Mouse (Mus musculus) midbrain, embryonic 10.5 days (tissue): Measurements from ENCODE around the gene Slc20a1. TPM values are rescaled to one million over a fixed set of nuclear protein-coding genes. Genes with fewer than 3 reads are reported as not detected.

Source experiments
- DNase-seq: peaks from one replicate; pipeline ENCODE4 v3.0.0-alpha.2; 2017; ENCODE audit warnings: low spot score
- H3K27ac ChIP-seq: fragments of 300-500 bp; sonication (generic); replicated peaks from 2 replicates; pipeline ENCODE4 v1.5.1; 2016; ENCODE audit warnings: mild to moderate bottlenecking
- H3K27me3 ChIP-seq: fragments of 300-500 bp; sonication (generic); 2 replicates; pipeline ENCODE4 v1.6.1; 2016; ENCODE audit warnings: low read depth, mild to moderate bottlenecking; ENCODE audit not compliant: poor library complexity, severe bottlenecking
- H3K36me3 ChIP-seq: fragments of 300-500 bp; sonication (generic); 2 replicates; pipeline ENCODE4 v1.6.1; 2016; ENCODE audit warnings: mild to moderate bottlenecking, moderate library complexity
- H3K4me1 ChIP-seq: fragments of 300-500 bp; sonication (generic); 2 replicates; pipeline ENCODE4 v1.6.1; 2016
- H3K4me3 ChIP-seq: fragments of 300-500 bp; sonication (generic); 2 replicates; pipeline ENCODE4 v1.5.1; 2016; ENCODE audit warnings: mild to moderate bottlenecking, moderate library complexity
- H3K9me3 ChIP-seq: fragments of 300-500 bp; sonication (generic); replicated peaks from 2 replicates; pipeline ENCODE4 v1.6.1; 2016; ENCODE audit warnings: mild to moderate bottlenecking
- WGBS: fragments of 180-500 bp; shearing (Covaris S2); methylation state at CpG from one replicate; pipeline ENCODE4 v1.1.7; 2016; 5-methylcytosine and 5-hydroxymethylcytosine counted together
- polyA plus RNA-seq: library from polyadenylated mRNA; unstranded; fragments of >200 nt; fragmentation: Nextera tagmentation; extraction: Ambion mirVana; gene quantifications from 2 replicates; pipeline ENCODE4 v1.2.1, GENCODE M21; 2016

Gene Slc20a1
- polyA plus RNA-seq, 1 experiment from 2014 or later = 55.6 TPM

DNA sequence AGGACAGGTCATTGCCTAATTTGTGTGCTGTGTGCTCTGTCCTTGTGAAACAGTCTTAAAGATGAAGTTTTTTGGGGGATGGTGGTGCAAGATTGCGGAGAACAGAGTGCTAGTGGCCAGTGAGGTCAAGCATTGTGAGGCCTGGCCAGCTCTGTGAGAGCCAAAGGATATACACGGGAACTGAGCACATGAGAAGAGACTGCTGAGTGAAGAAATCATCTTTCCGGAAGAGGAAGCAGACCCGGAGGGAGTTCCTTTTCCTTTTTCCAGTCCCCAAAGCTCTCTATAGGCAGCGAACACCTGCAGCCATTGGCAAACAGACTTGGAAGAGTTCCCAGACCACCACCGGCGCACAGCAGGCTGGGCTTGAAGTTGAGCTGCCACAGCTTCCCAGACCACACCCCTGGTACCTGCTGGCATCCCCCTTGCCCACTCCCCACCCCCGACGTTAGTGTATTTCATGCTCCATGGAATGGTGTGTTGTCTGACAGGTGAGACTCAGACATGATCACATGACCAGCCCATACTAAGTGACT is 22.6 kb downstream of the Slc20a1 start:
- no peaks in the 10 kb centered on the region for H3K9me3 ChIP-seq
- no peaks in the 10 kb centered on the region for H3K27me3 ChIP-seq
- H3K36me3 ChIP-seq = no peaks in the 10 kb centered on the region
- DNase-seq = no peak
- WGBS = 85% methylated on average over 9 of the region's 9 CpGs
- no peak overlapping the region for H3K27ac ChIP-seq
- H3K4me1 ChIP-seq = no peaks in the 10 kb centered on the region
- H3K4me3 ChIP-seq = no peak overlapping the region

DNA sequence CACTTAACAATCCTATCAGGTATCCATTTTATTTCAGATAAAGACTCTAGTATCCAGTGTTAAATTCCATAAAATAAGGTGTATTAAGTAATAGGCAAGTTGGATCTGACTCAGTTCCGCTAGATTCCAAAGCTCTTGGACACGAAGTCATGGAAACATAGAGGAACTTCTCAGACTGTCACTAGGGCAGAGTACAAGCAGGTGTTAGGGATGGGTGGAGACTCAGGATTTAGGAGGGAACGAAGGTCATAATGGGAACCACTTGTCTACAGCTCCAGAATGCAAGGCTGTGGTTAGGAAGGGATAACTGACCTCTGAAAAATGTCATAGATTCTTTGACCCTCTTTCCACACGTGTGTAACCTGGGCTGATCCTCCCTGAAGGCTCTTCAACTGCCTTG is 25.6 kb downstream of the Slc20a1 start:
- 83% methylated on average over 4 of the region's 4 CpGs for WGBS
- H3K27me3 ChIP-seq = no peaks in the 10 kb centered on the region
- no peaks in the 10 kb centered on the region for H3K36me3 ChIP-seq
- no peaks in the 10 kb centered on the region for H3K9me3 ChIP-seq
- no peak overlapping the region for H3K27ac ChIP-seq
- no peak overlapping the region for H3K4me3 ChIP-seq
- peaks cover 4% of the 10 kb centered on the region; the same call in 1 of the 2 replicates for H3K4me1 ChIP-seq
- DNase-seq = no peak

DNA sequence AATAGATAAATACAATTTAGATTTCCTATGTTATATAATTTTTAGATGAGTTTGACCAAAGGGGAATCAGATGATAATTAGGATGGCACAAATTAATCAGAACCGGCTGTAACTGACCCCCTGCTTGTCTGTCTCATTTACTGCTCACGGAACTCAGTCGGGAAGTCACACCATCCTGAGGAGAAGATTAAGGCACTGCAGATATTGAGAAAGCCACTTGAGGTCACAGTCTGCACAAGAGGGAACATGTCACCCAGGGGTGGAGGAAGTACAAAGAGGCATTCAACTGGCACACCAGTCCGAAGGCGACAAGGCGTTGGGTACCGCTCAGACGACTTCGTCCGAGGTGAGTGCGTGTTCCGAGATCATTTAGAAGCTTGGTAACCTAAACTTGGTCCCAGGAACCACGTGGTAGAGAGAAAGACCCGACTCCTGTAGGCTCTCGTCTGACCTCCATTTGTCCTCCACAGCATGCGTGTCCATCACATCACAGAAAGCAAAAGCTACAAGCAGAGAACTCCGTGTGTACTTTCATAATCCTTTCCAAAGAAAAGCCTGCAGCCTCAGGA is 26.8 kb downstream of the Slc20a1 start:
- H3K36me3 ChIP-seq = no peaks in the 10 kb centered on the region
- WGBS = 88% methylated on average over 17 of the region's 17 CpGs
- peaks cover 4% of the 10 kb centered on the region; the same call in 1 of the 2 replicates for H3K4me1 ChIP-seq
- no peak overlapping the region for H3K4me3 ChIP-seq
- no peaks in the 10 kb centered on the region for H3K27me3 ChIP-seq
- no peak overlapping the region for H3K27ac ChIP-seq
- H3K9me3 ChIP-seq = no peaks in the 10 kb centered on the region
- no peak for DNase-seq

DNA sequence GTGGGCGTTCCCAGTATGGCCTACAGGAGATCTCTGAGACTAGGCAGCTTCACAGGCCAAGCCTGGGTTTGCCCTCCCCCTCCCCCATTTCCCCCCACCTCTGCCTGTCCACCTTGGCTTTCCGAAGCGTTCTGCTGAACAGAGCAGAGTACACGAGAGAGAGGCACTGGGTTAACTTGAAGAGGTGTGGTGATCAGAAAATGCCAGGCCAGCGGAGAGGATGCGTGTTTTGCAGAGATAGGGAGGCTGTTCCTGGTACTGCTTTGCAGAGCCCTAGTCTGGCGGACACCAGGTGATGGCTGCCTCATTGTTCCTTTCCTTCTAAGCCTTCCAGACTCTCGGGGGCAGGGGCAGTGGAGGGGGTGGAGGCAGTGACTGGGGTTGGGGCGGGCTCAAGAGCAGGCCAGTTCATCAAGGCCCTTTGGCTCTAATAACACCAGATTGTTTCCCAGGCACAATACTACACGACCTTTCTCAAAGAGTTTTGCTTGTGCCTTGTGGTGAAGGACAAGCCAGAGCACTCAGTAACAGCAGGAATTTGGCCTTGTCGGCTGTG is 27.8 kb downstream of the Slc20a1 start:
- H3K36me3 ChIP-seq = no peaks in the 10 kb centered on the region
- no peak for DNase-seq
- 70% methylated on average over 11 of the region's 11 CpGs for WGBS
- no peaks in the 10 kb centered on the region for H3K9me3 ChIP-seq
- peak overlapping the region; percentile 63; the same call in 1 of the 2 replicates for H3K27ac ChIP-seq
- no peak overlapping the region for H3K4me3 ChIP-seq
- no peaks in the 10 kb centered on the region for H3K27me3 ChIP-seq
- peaks cover 4% of the 10 kb centered on the region; the same call in 1 of the 2 replicates for H3K4me1 ChIP-seq

DNA sequence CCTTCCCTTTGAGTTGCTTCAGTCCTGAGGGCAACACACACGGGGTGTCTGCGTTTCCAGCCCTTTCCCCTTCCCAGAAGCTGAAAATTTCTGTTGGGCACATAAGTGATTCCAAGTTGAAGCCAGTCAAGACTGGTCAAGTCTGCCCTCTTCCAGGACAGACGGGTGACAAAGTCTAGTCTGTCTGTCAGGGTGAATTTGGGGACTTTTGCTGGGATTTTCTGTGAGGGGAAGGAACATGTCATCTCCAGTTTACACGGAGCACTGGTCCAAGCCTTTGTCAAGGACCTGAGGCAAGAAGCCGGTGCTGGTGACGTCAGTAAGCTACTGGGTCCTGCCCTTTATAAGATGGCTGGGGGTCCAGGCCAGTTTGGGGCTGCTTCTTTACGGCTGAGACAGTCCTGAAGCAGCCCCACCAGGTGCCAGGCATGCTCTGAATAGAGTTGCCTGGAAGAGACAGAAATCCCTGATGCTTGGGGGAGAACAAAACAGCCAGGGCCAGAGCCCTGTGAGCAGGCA is 28.5 kb downstream of the Slc20a1 start:
- peak overlapping the region; percentile 63 for H3K27ac ChIP-seq
- 76% methylated on average over 7 of the region's 7 CpGs for WGBS
- no peak for DNase-seq

DNA sequence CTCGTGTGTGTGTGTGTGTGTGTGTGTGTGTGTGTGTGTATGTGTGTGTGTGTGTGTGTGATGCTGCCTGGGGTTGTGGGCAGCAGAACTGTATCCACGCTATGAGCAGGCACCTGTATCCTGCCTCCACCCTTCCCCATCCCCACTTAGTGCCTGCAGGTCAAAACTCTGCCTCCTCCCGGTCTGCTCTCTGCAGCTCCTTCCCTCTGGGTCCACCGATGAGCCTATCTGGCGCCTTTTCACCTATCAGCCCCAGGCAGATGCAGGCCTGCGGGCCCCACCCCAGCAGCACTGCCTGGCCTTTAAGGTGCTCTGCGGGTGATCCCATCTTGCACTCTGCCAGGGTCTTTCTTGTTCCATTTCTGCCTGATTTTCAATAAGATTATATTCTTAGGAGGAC is 29.1 kb downstream of the Slc20a1 start:
- H3K27ac ChIP-seq = no peak overlapping the region
- no peaks in the 10 kb centered on the region for H3K27me3 ChIP-seq
- H3K4me1 ChIP-seq = peaks cover 4% of the 10 kb centered on the region; the same call in 1 of the 2 replicates
- 79% methylated on average over 6 of the region's 7 CpGs for WGBS
- DNase-seq = no peak
- no peaks in the 10 kb centered on the region for H3K36me3 ChIP-seq
- no peak overlapping the region for H3K4me3 ChIP-seq
- H3K9me3 ChIP-seq = no peaks in the 10 kb centered on the region

More for the DNA sequence above, 28.5 kb downstream of the Slc20a1 start:
- H3K9me3 ChIP-seq = no peaks in the 10 kb centered on the region
- no peak overlapping the region for H3K4me3 ChIP-seq
- no peaks in the 10 kb centered on the region for H3K36me3 ChIP-seq
- H3K27me3 ChIP-seq = no peaks in the 10 kb centered on the region
- H3K4me1 ChIP-seq = peaks cover 4% of the 10 kb centered on the region; the same call in 1 of the 2 replicates

DNA sequence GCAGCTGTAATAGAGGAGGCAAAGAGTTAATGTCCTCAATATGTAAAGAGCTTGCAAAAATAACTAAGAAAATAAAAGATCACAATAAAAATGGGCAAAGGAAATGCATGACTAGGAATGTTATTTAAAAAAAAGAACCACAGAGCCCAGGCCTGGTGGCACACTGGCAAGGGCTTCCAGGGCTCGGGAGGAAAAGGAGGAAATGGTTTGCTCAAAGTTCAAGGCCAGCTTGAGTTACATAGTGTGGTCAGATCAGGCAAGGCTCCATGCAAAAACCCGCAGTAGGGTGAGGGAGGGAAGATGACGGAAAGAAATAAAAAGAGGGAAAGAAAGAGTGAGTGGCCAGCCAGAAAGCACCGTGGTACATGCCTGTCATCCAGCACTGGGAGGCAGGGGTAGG is 30.0 kb downstream of the Slc20a1 start:
- Histone ChIP-seq H3K9me3 (no peaks in the 10 kb centered on the region), H3K27me3 (no peaks in the 10 kb centered on the region), H3K27ac (no peak overlapping the region), H3K36me3 (no peaks in the 10 kb centered on the region), H3K4me3 (no peak overlapping the region), H3K4me1 (peaks cover 4% of the 10 kb centered on the region; the same call in 1 of the 2 replicates)
- WGBS = 84% methylated on average over 4 of the region's 4 CpGs
- no peak for DNase-seq

DNA sequence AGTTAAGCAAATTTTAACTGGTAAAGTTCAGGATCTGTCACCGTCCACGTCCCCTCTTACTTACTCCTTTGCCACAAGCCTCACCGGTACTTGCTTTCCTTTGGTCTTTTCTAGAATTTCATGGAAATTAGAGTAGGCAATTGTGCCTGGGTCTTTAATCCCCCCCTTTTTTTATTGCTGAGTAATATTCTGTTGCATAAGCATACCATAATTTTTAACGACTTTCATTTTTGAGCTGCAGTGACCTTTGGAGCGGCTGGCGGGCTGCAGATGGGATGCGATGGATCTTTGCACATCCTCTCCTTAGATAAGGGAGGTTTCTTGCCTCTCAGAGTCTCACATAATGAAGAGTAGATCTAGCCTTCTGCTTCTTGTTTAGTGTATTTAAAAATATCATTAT is 30.8 kb downstream of the Slc20a1 start:
- H3K4me1 ChIP-seq = peaks cover 4% of the 10 kb centered on the region; the same call in 1 of the 2 replicates
- no peak for DNase-seq
- no peaks in the 10 kb centered on the region for H3K9me3 ChIP-seq

DNA sequence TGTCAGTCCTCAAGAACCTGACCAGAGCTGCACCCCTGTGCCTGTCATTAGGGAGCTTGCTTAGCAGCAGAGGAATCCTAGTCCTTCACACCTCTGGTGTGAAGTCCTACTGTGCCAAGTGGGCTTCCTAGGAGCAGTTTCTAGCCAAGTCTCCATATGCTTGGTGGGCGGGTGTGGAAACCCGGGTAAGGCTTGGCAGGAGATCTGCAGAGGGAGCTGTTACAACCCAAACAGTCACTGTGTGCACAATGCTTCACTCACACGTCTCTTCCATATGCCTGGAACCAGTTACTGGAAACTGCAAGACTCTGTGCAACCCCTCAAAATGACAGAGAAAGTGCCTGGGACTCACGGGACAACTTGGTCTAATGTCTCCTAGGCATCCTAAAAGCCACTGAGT is 33.5 kb downstream of the Slc20a1 start:
- DNase-seq = no peak
- Histone ChIP-seq H3K36me3 (no peaks in the 10 kb centered on the region), H3K27me3 (no peaks in the 10 kb centered on the region), H3K4me3 (no peak overlapping the region), H3K27ac (no peak overlapping the region), H3K4me1 (no peaks in the 10 kb centered on the region), H3K9me3 (no peaks in the 10 kb centered on the region)
- WGBS = 71% methylated on average over 4 of the region's 4 CpGs

More for the DNA sequence above, 30.8 kb downstream of the Slc20a1 start:
- H3K4me3 ChIP-seq = no peak overlapping the region
- no peaks in the 10 kb centered on the region for H3K36me3 ChIP-seq
- no peak overlapping the region for H3K27ac ChIP-seq
- WGBS = 95% methylated on average over 7 of the region's 7 CpGs
- no peaks in the 10 kb centered on the region for H3K27me3 ChIP-seq

DNA sequence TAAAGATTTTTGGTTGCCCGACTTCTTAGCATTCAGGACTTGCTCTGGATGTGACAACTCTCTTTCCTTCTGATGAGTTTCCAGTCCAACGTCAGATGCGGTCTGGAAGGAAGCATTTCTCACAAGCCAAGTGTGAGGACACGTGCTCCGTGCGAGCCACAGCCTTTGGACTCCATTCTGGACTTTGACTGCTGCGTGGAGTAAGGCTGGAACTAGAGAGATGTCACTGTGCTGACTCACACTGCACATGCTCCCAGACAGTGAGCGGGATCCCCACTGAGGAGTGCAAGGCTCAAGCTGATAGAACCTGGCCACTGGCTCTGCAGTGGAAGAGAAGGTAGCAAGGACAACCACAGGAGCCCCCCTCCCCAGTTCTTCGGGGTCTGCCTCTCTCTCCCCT is 33.9 kb downstream of the Slc20a1 start:
- WGBS = 84% methylated on average over 9 of the region's 9 CpGs
- Histone ChIP-seq H3K4me3 (no peak overlapping the region), H3K36me3 (no peaks in the 10 kb centered on the region), H3K27me3 (no peaks in the 10 kb centered on the region), H3K4me1 (no peaks in the 10 kb centered on the region), H3K27ac (peak overlapping the region; percentile 42), H3K9me3 (no peaks in the 10 kb centered on the region)
- no peak for DNase-seq

DNA sequence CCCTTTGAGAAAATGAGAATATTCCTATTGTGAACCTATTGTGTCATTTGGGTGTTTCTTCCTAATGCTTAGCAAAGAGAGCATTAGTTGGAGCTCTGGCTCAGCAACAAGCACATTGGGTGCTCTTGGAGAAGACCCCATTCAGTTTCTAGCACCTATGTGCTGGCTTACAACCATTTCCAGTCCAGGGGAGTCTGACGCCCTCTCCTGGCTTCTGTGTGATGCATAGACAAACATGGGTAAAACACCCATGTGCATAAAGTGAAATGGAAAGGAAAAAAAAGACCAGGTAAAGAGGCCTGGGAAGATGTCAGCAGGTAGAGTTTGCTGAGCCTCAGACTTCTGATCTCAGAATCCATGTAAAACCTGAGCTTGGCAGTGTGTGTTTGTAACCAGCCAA is 34.7 kb downstream of the Slc20a1 start:
- H3K36me3 ChIP-seq = no peaks in the 10 kb centered on the region
- H3K9me3 ChIP-seq = no peaks in the 10 kb centered on the region
- no peak overlapping the region for H3K4me3 ChIP-seq
- 83% methylated on average over 1 of the region's 1 CpGs for WGBS
- no peaks in the 10 kb centered on the region for H3K4me1 ChIP-seq
- no peak for DNase-seq
- H3K27ac ChIP-seq = no peak overlapping the region; the same call in 1 of the 2 replicates
- no peaks in the 10 kb centered on the region for H3K27me3 ChIP-seq

DNA sequence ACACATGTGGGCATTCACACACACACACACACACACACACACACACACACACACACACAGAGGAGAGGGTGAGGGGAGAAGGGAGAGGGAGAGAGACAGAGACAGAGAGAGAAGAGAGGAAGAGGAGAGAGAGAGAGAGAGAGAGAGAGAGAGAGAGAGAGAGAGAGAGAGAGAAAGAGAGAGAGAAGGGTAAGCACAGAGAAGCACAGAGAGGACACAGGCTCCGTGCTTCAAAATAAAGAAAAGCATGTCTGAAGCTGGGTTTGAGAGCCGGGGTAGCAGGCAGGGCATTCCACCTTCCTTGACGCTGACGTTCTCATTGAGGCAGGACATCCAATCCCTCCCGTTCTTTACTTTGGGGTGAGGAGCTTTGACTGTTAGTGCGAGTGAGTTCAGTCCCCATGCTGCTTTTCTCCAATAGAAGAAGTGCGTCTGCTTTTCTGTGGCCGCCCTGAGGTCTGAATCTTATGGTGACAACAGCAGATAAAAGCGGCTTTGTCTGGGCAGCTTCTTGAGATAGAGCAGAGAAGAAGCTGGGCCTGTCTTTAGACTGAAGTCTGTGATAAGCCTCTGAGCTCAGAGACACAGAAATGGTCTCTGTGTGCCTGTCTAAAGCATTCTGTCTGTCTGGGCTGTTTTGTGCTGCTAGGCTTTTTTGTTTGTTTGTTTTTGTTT is 35.4 kb downstream of the Slc20a1 start:
- no peaks in the 10 kb centered on the region for H3K9me3 ChIP-seq
- no peak for DNase-seq
- no peak overlapping the region for H3K4me3 ChIP-seq
- no peaks in the 10 kb centered on the region for H3K27me3 ChIP-seq
- 0 out of 2 replicates have a peak overlapping the region, but pooled peaks have one; percentile 17 for H3K27ac ChIP-seq
- 55% methylated on average over 9 of the region's 9 CpGs for WGBS
- H3K4me1 ChIP-seq = no peaks in the 10 kb centered on the region
- no peaks in the 10 kb centered on the region for H3K36me3 ChIP-seq

DNA sequence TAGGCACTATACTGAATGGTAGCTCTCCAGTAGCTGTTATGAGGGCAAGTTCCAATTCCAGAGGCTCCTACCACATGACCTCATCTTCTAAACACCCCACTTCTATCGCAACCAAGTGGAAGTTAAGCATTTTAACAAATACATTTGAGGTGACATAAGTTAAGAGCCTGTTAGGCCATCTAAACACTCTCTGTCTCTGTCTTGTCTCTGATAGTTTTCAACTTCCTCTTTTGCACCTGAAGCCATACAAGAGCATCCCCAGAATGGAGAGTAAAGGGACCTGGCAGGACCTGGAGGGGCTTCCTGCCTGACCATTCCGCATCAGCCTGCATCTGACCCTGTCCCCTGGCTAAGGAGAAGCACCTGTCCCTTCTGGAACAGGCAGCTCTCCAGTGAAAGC is 36.2 kb downstream of the Slc20a1 start:
- Histone ChIP-seq H3K9me3 (no peaks in the 10 kb centered on the region), H3K27ac (no peak overlapping the region), H3K27me3 (no peaks in the 10 kb centered on the region), H3K36me3 (no peaks in the 10 kb centered on the region), H3K4me1 (no peaks in the 10 kb centered on the region), H3K4me3 (no peak overlapping the region)
- DNase-seq = no peak
- 88% methylated on average over 2 of the region's 2 CpGs for WGBS
